In genomic region chr4:144901561-144902111, GRCm38 (mm10) we compare ENCODE assay signal across 10 mouse cellular contexts. TPM values are rescaled to one million over a fixed set of nuclear protein-coding genes. Genes with fewer than 3 reads are reported as not detected.
A peak's percentile ranks its signal among the peaks of the same experiment; 100 is the strongest.
DNase-seq lines count a peak whose midpoint lies in the region; ATAC-seq lines count a peak whose summit lies in the region.
"Had no signal": no experiment of that assay in that cellular context is flagged by ENCODE, and none has a peak within 500 bp of the region (broad histone marks: within the 10 kb centered on the region; RNA-seq: fewer than 3 reads in every experiment).

No protein-coding gene starts in this region.

- WGBS in intestine, embryonic 16.5 days, result 55% methylated on average over 5 of the region's 5 CpGs

- no peak overlapping the region for H3K4me3 ChIP-seq in intestine, embryonic 16.5 days (ENCODE audit: low read length)
- H3K4me3 ChIP-seq: hindbrain, embryonic 10.5 days had no signal

- peaks cover 68% of the 10 kb centered on the region for H3K4me1 ChIP-seq in intestine, embryonic 16.5 days (ENCODE audit: control insufficient read depth, insufficient read depth, low read length)
- H3K4me1 ChIP-seq: hindbrain, embryonic 10.5 days had no signal

- H3K9ac ChIP-seq in intestine, embryonic 16.5 days (ENCODE audit: low read depth, low read length), result 0 out of 2 replicates have a peak overlapping the region, but pooled peaks have one; percentile 12

- H3K27me3 ChIP-seq in intestine, embryonic 16.5 days (replicated peaks; ENCODE audit: control insufficient read depth, insufficient read depth, low read length), result no peaks in the 10 kb centered on the region

- peak overlapping the region; percentile 86 for H3K27ac ChIP-seq in intestine, embryonic 16.5 days (ENCODE audit: low read length)
- H3K27ac ChIP-seq: hindbrain, embryonic 10.5 days had no signal

- H3K4me2 ChIP-seq in intestine, embryonic 16.5 days (ENCODE audit: low read depth, low read length), result peak overlapping the region; percentile 18; the same call in 1 of the 2 replicates

- peak; percentile 80 for ATAC-seq in intestine, embryonic 16.5 days
- no peak for ATAC-seq in frontal cortex, adult (ENCODE audit: low TSS enrichment)
- ATAC-seq: forebrain, embryonic 16.5 days had no signal

- H3K36me3 ChIP-seq in intestine, embryonic 16.5 days (ENCODE audit: control insufficient read depth, insufficient read depth, low read length), result peaks cover 8% of the 10 kb centered on the region
- H3K36me3 ChIP-seq: hindbrain, embryonic 10.5 days had no signal

- H3K9me3 ChIP-seq in intestine, embryonic 16.5 days (ENCODE audit: control insufficient read depth, low read length), result no peaks in the 10 kb centered on the region
- H3K9me3 ChIP-seq: hindbrain, embryonic 10.5 days had no signal

- intact Hi-C loops in left cerebral cortex, postnatal 36 days (cut with DNase I), result no loop called here

- peak; percentile 45 for DNase-seq in lung, postnatal 25 days (ENCODE audit: low spot score)
- DNase-seq in lung, postnatal 10 days, result no peak
- DNase-seq in adipocyte (ENCODE audit: low spot score), result peak; percentile 66
- peak; percentile 60 to 69 for DNase-seq in natural killer cell, adult 2 months (ENCODE audit: low spot score in 2 of 2)
- DNase-seq in left cerebral cortex, postnatal 36 days (ENCODE audit: low spot score in 2 of 2), result no peak
- DNase-seq: cerebellum, postnatal 14 days had no signal

RNA-seq across cellular contexts. Expression of gene Dhrs3, which starts 9.0 kb away (rescaled TPM):
- 122 and 132 TPM in 2 replicates for polyA plus RNA-seq in intestine, embryonic 16.5 days (2015; fragmentation: Nextera tagmentation; extraction: Ambion mirVana)
- 10 to 100 TPM; 24.8 to 27.9 TPM for total RNA-seq in left cerebral cortex, postnatal 36 days (2021)

Comparison
In these comparisons a context has a peak if more than half of its experiments do, and no peak if none do; other contexts are left out.
1. DNase-seq: peak in lung, postnatal 25 days (single experiment), adipocyte (single experiment) and natural killer cell, adult 2 months (2 of 2); none in lung, postnatal 10 days (single experiment) and left cerebral cortex, postnatal 36 days (0 of 2).